Mouse (Mus musculus): Measurements from ENCODE around the gene Ift172.

Ift172 gene

DNA sequence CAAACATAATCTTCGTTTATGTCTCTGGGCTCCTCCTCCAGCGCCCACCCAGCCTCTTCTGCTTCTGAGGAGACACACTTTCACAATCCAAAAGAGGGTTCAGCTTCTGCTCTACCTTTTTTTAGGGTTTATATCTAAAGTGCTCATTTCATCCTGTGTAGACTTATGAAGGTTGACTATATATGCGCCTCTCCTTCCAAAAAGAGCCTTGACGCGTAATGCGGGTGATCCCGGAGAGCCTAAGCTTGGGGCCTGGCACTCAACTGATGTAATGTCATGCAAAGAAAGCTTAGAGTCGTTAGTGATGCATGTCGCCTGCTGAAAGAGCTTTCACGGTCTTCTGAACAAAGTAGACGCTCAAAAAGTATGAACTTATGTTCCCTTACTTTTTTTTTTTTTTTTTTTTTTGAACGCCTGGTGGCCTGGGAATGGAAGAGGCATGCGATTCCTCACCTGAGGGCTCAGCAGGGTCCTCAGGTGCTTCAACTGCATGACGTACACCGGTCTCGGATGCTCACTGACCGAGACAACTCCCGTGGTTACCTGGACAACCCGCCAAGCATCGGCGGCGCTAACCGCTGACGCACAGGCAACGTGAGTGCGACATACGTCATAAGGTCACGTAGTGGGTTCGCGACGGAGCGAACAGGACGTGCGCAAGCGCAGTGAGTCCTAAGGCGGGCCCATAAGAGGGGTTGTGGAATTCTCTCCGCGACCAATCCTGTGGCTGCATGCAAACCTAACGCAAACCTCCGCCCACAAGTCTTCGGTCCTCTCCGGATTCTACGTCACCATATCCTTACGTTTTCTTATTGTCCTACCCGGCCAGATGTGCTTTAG, at the start of gene Ift172:
TSS of gene Ift172 (minus strand) at position 596 of the 840 bp plus-strand sequence.
- DNase-seq = peak; percentile 99

DNA sequence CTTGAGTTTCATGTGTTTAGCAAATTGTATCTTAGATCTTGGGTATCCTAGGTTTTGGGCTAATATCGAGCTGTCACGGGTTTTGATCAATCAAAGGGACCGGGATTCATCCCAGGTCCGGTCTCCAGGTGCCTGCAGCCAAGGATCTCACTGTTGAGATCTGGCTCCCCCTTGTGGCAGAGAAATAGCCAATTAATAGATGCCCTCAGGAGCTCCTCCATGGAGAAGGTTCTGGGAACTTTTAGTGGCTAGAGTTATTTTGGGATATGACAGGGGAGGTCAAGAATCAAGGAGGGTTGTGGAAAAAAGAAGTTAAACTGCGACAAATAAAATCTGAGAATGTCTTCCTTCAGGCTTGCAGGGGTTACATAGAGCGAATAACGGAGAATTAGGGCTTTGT, 37.3 kb upstream of the Ift172 start:
- DNase-seq = peak; percentile 83

DNA sequence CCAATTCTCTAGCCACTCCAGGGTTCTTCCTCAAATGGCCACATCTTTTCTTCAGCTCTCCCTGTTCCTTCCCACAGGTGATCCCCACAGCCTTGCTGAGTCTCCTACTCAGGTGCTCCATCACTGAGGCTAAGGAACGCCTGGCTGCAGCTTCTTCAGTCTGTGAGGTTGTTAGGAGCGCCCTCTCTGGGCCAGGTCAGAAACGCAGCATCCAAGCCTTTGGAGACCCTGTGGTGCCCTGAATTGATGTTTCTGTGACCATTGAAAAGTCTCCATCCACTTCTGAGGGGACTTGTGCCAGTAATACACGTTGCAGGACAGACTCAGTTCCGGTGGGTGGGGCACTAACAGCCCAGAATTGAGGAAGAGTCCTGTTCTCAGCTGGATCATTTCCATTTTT, 35.9 kb upstream of the Ift172 start:
- DNase-seq = peak; percentile 8

DNA sequence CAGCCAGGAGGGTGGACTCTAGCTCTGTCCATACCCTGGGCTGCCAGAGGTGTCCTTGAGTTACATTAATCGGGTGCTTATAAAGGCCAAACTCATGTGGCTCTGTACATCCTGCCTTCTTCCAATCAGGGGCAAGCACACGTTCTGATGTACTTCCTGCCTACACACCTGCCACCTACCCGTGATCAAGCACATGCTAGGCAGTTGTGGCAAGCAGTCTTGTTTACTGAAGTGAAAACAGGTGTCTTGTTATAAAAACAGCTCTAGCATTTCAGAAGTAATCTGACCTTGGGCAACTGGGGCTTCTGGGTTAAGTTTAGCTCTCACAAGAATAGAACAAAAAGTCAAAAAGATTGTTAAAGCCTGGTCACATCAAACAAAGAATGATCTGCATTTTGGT, 33.2 kb upstream of the Ift172 start:
- DNase-seq = no peak

DNA sequence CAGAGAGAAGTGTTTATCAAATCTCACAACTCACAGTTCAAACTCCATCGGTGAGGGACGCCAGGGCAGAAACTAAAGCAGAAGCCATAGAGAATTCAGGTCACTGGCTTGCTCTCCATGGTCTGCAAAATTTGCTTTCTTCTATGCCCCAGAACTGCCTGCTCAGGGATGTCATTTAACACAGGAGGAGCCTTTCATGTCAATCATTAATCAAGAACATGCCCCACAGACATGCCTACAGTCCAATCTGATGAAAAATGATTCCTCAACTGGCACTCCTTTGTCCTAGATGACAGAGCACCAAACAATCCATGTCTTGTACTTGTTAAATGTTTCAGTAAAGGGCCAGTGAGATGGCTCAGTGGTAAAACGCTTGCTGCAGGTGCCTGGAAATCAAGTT, 31.9 kb upstream of the Ift172 start:
- no peak for DNase-seq

DNA sequence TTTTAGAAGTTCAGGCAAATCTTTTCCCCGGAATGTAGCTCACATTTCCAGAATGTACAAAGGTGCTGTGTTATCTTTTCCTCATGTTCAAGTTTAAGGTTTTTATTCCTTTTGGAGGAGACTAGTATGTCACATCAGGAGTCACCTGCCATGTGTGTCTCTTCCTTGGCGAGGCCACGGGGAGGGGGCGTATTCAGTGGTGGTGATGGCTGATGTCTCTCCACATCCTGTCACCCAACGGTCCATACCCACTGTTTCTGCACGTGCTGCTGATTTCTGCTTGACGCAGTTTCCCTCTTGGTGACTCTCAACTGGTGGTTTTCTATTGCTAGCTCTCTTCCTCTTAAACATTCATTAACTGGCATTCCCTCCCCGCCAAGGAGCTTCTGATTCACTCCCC, 21.9 kb upstream of the Ift172 start:
- no peak for DNase-seq

DNA sequence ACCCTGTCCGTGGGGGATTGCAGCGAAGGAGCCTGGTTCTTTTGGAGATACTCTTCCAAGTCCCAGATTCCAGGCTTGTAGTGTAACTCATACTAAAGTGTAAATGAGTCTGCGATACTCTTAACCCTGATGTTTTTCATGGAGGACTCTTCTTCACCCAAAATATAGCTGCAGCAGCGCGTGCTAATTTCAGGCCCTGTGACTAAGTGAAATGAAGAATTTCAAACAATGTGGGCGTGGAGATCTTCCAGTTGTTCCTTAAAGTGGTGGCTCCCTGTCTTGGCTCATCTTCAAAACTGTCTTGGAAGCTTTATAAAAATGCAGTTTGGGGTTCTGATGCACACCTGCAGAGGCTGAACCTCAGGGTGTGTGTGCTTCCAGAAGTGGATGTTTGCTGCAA, 12.2 kb upstream of the Ift172 start:
- no peak for DNase-seq

DNA sequence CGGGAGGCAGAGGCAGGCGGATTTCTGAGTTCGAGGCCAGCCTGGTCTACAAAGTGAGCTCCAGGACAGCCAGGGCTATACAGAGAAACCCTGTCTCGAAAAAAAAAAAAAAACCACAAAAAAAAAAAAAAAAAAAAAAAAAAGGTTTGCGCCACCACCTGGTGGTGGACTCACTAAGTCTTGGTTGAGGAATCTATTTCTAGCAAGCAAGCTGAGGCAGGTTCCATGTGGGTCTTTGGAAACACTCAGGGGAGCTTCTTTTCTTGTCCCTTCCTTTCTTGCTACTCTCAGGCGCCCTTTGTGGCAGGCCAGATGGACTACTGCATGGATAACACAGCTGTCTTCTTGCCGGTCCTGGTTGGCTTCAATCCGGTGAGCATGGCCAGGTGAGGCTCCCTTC, 10.9 kb upstream of the Ift172 start:
- no peak for DNase-seq

DNA sequence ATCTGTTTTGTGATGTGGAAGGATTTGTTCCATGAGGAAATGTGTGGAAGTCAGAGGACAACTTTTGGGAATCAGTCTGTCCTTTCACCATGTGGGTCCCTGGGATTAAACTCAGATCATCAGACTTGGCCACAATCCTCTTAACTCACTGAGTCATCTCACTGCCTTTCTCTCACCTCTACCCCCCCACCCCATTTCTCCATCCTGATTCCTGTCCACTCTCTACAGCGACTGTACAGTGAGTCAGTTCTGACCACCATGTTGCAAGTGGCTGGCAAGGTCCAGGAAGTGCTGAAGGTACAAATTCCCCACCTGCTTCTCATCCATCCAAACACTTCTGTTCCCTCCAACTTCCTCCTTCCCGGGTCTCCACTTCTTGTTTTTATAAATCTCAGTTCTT, 7.6 kb upstream of the Ift172 start:
- DNase-seq = no peak

DNA sequence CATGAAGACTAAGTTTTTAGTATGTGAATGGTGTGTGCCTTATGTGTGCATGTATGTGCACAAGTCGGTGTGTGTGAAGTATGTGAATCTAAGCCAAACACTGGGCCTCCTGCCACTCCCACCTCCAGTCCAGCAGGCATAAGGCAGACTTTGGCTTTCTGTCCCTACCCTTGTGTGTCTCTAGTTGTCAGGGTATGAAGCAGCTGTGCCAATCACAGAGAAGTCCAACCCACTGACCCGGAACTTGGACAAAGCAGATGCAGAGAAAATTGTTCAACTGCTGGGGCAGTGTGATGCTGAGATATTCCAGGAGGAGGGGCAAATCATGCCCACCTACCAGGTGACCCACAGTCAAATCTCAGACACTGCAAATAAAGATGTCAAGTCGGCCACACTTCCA, 7.1 kb upstream of the Ift172 start:
- DNase-seq = no peak

DNA sequence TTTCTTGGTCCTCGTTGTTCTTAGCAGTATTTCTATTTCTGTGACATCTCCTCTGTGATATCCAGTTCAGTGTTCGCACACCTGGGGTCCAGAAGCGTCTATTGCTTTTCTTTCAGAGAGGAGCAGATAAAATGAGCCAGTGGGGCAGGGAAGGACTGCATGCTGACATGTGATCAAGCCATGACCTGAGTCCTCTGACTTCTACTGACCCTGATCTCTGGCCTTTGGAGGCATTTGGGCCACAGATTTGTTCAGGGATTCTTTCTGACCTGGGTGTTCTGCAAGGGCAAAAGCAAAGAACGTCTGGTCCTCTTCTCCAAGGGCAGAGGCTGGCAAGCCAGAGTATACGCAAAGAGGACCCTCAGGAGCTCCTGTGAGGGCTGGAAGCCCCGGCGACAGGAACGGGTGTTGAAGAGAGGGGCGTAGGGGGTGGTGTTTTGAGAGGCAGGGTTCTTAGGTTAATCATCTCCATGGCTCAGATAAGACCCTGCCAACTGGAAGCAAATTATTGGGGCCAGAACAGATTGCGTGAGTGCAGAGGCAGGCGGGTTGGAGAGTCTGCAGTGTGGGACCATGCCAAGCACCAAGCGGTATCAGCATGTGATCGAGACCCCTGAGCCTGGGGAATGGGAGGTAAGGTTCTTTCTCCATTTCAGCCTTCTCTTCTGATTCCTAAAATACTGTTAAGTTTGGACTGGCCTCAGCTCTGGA, 6.3 kb upstream of the Ift172 start, which contains the start of gene Gckr:
TSS of gene Gckr (plus strand) at position 397 of the 711 bp plus-strand sequence.
- DNase-seq = no peak

DNA sequence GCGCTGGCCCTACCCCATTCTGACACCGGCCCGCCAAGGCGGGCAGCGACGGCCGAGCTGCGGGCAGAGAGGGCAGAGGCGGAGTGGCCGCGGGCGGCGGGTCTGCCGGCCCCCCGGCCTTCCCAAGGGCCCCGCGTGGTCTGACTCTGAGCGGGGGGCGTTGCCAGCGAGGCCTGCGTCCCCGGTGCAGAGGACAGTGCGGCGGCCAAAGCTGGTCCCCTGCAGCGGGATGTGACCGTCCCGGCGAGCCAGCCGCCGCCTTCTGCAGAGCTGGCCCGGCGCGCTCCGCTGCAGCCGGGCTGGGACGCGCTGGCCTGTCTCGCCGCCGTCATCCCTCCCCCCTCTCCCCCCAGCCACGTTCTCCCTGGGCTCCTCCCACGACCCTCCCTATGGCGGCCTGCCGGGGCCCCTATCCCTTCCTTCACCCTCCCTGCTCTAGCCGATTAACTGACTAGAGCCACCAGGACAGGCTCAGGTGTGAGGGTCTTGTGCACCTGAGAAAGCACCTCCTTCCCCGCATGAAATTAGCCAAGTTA, 4.8 kb upstream of the Ift172 start, which contains the start of gene Fndc4:
TSS of gene Fndc4 (minus strand) at position 475 of the 536 bp plus-strand sequence.
- peak; percentile 83 for DNase-seq

DNA sequence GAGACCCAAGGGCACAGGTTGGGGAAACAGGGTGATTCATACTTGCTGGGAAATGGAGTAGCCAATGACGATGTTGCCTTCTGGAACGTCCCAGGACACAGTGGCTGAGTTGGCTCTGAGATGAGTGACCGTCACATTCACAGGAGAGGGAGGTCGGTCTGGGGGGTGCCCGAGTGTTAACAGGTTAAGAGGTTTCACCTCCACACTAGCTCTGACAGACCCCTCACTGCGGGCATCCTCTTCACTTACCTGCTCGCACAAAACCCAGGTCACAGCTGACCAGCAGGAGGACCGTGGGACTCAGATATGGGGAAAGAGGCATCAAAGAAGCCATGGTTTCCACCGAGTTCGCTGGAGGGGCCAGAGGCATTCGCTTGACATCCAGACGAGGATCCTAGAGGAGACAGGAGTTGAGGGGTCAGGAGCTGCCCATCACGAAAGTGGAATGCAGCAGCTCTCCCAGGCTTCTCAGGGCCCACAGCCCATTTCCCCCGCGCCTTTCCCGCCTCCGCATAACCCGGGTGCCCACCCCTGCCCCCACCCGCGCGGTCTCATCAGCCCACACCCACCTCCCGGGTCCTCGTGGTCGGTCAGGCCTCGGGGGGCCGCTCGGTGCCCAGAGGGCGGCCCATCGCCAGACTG, 4.2 kb upstream of the Ift172 start:
- no peak for DNase-seq

DNA sequence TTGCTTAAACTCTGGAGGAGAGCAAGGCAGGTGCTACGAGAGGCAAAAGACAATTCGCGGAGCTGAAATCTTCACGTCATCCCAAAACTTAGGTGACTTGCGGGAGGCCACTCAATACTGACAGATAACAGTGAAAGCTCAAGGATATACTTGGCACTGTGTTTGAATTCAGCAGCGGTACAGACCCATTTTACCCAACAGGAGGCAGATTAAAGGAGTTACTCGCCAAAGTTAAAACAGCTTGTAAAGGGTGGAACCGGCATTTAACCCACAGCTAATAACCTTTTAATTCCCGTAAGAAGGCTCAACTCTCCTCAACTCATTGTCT, 409 bp upstream of the Ift172 start:
- DNase-seq = no peak

DNA sequence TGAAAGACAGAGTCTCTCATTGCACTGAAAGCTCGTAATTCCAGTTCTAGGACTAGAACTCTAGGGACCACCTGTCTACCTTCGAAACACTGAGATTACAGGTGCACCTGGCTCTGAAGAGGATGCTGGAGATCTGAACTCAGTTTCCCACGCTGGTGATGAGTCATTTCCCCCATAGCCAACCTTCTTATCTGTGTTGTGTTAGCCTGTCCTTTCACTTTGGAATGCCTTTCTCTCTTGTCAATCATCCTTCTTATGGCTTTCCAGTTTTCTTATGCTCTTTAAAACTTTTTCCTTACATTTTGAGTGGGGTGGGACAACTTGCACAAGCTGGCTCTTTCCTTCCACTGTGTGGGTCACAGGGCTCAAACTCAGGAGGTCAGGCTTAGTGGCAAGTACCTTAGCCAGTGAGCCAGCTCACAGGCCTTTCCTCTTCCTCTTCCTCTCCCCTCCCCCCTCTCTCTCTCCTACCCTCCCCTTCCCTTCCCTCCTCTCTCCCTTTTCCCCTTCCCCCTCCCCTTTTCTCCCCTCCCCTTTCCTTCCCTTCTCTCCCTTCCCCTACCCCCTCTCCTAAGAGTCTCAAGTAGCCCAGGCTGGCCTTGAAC, 1.2 kb downstream of the Ift172 start:
- DNase-seq = no peak

DNA sequence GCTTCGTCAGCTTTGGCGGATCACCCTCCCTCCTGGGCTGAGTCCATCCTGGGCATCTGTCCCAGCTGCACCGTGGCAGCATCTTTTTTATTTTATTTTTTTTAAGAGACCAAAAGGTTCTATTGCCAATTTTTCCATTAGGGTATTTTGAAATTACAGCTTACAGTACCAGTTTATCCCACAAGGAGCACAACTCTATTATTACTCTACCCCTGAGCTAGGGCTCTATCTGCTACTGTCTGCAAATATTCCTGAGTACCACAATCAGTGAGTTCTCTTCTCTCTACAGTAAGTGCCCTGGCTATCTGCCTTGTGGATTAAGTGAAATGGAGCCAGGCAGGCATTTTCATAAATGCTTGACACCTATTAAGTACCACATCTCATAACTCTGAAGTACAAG, 2.3 kb downstream of the Ift172 start:
- no peak for DNase-seq

DNA sequence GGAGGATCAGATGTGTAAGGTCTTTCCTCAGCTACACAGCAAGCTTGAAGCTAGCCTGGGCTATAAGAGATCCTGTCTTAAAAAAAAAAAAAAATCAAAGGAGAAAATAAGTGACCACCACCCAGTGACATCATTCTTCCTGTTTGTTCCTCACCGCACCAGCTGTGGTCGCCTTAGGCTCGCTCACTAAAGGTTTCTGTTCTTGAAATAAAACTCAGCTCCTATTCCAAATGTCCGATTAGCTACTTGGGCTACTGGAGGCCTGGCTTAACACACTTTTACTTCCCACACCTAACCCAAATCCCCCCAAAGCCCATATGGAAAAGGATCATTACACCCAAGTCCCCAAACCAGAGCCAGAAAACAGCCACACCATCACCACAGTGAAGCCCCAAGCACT, 2.7 kb downstream of the Ift172 start:
- DNase-seq = no peak

DNA sequence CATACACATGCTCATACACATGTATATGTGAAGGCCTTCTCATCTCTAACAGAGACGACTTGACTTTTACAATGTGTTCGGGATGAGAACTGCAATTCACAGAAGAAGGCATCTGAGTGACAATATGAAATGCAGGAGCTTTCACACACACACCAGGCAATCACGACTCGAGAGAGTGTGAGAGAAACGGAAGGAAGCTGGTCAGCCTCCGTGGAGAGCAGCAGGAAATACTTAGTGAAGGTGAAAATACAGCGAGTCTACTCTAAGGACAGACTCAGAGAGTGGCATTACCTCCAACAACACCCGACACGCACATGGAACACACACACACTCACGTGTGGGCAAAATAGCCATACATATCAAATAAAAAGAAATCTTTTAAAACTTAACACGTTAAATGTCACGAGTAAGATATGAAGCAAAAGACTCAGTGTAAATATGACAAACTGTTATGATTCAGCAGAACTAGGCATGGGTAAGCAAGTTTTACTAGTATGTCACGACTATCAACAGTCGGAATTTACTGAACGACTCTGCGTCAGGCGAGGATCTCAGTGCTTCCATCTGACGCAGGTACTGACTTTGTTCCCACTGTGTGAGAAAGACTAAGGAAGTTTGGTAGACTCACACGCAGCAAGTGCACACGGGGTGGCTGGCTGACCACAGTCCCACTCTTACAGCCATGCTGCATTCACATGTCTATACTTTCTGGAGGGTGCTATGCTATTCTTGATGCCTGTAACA, 11.5 kb downstream of the Ift172 start:
- no peak for DNase-seq

DNA sequence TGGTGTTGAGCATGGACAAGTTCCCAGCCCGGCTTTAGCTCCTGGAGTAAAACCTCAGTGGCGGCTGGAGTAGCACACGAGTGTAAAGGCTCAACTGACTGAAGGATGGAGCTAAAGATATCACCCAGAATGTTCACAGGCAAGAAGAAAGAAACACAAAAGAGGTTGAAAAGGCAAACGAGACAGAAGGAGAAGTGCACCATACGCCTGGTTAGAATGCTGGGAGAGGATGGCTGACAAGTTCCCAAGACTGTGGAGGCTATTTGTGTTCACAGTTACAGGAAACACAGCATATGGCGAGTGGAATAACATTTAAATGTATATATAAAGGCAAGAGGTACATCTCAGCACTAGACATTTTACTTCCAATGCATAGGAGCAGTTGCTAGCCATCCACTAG, 17.9 kb downstream of the Ift172 start:
- DNase-seq = no peak

DNA sequence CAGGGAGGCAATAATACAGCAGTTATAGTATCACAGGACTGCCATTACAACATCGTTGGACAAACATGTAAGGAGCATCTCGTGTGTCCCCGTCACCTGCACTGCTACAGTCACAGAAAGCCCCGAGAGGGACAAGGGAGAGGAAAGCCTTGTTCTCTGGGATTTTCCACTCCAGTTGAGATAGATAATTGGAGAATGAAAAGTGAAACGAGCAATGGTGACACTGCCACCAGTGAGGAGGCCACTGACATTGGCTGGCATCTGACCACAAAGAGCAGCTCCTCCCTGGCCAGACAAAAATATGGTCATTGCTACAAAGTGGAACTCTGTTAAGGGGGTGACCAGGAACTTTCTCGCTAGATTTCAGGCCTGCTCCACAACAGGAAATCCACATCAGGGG, 23.2 kb downstream of the Ift172 start:
- DNase-seq = no peak

DNA sequence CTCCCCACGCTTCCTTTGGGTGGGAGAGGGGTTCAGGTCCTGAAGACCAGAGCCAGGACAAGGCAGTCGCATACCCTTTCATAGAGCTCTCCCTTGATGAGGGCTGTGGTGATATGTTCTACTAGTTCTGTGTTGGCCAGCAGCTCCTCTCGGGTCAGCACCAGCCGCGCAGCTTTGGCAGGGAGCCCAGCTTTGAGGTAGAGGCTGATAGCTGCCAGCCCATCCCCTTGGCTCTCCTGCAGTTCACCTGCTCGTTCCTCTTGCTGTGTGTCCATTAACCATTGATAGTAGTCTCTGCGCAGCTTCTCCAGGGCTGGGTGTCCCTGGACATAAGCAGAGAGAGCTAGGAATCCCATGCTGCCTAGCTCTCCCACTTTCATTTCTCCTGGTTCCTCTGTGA, 24.8 kb downstream of the Ift172 start:
- no peak for DNase-seq

DNA sequence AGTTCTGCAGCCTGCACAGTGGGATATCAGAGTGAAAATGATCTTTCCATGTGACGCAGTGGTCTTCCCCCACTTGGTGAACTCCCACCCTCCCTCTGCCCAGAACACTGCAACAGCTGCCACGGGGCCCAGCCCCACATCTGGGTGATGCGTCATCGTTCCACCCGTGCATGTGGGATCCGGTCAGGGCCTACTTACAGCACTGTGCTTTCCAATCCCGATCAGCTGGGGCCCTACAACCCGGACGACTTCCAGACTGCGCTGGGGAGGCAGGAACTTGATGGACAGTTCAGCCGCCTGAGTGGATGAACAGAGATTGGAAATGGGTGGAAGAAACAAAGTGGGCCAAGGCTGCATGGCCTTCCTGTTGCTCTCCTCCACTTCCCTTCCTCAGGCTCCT, 33.3 kb downstream of the Ift172 start:
- no peak for DNase-seq

DNA sequence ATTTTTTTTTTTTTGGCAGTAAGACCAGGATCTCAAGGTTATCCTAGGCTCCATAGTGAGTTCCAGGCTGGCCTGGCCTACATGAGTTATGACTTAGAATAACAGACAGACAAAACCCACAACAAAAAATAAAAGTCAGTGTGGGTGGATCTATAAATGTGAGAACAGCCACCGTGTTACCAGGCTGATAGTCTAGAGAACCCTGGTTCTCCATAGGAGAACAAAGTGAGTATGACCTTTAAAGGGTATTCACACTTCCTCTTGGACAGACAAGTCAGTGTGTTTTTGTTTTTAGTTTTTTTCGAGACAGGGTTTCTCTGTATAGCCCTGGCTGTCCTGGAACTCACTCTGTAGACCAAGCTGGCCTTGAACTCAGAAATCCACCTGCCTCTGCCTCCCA, 34.9 kb downstream of the Ift172 start:
- no peak for DNase-seq
